Mouse (Mus musculus) G1E (cell line): ENCODE measurements at regions not wholly inside any gene's neighbourhood (a gene's known extent, or its start where the extent isn't known, plus 50 kb on each side); places are given as distances from the start of the nearest gene placed in this dataset.
"Not testable (repeated sequence)": the region's sequence is repeated elsewhere in the genome, so short reads cannot be mapped to it uniquely, and the experiment has no call there.

Source experiments
- ATAC-seq: 2 replicates; pipeline ENCODE4 v1.8.0; 2016; ENCODE audit warnings: mild to moderate bottlenecking; ENCODE audit not compliant: insufficient number of reproducible peaks, poor library complexity, low FRiP score, severe bottlenecking; ENCODE audit errors: extremely low read depth
- DNase-seq: peaks from one replicate; pipeline ENCODE4 v3.0.0; 2012; ENCODE audit warnings: low spot score
- H3K27me3 ChIP-seq: 2 replicates; pipeline ENCODE4 v1.6.1; 2012; ENCODE audit warnings: mild to moderate bottlenecking, low read length, inconsistent platforms; ENCODE audit not compliant: insufficient read depth
- H3K36me3 ChIP-seq: replicated peaks from 2 replicates; pipeline ENCODE3; 2012; ENCODE audit warnings: mild to moderate bottlenecking, inconsistent platforms
- H3K4me1 ChIP-seq: 2 replicates; pipeline ENCODE4 v1.6.1; 2012; ENCODE audit warnings: low read depth, low read length, inconsistent platforms, mixed read lengths; ENCODE audit not compliant: insufficient read depth
- H3K4me3 ChIP-seq: 2 replicates; pipeline ENCODE4 v1.5.1; 2012; ENCODE audit warnings: low read depth, mild to moderate bottlenecking, inconsistent platforms, low read length, moderate library complexity, mixed read lengths
- H3K9me3 ChIP-seq: replicated peaks from 2 replicates; pipeline ENCODE4 v1.6.1; 2012; ENCODE audit warnings: inconsistent platforms
- CTCF ChIP-seq: IDR thresholded peaks from 2 replicates; pipeline ENCODE4 v1.5.1; 2012; ENCODE audit warnings: low read depth, low read length, inconsistent platforms, mixed read lengths
- GATA1 ChIP-seq: IDR thresholded peaks from 2 replicates; pipeline ENCODE4 v1.6.1; 2012; ENCODE audit warnings: borderline replicate concordance, low read length, inconsistent platforms, mixed read lengths
- GATA2 ChIP-seq: IDR thresholded peaks from 2 replicates; pipeline ENCODE4 v1.6.1; 2012; ENCODE audit warnings: low read depth, low read length, inconsistent platforms, borderline replicate concordance
- POLR2AphosphoS5 ChIP-seq: IDR thresholded peaks from 2 replicates; pipeline ENCODE4 v1.6.1; 2012; ENCODE audit warnings: low read depth, low read length, inconsistent platforms; ENCODE audit not compliant: insufficient replicate concordance
- TAL1 ChIP-seq: conservative IDR thresholded peaks from 2 replicates; pipeline ENCODE4 v1.6.1; 2012; ENCODE audit warnings: low read depth, low read length, inconsistent platforms, mixed read lengths

- Histone ChIP-seq H3K27me3 (no peaks in the 10 kb centered on the region), H3K36me3 (no peaks in the 10 kb centered on the region), H3K4me1 (peaks cover 2% of the 10 kb centered on the region; the same call in 1 of the 2 replicates), H3K9me3 (no peaks in the 10 kb centered on the region), H3K4me3 (no peak overlapping the region)
- peak; percentile 8 for DNase-seq
- peak; percentile 97 for ATAC-seq
- TF ChIP-seq POLR2AphosphoS5 (no peak), TAL1 (no peak), GATA1 (no peak), CTCF (no peak), GATA2 (no peak)
These were observed 55.9 kb upstream of the Inpp4b start for GRCm38 (mm10) chr8:81286280-81287034.

DNA sequence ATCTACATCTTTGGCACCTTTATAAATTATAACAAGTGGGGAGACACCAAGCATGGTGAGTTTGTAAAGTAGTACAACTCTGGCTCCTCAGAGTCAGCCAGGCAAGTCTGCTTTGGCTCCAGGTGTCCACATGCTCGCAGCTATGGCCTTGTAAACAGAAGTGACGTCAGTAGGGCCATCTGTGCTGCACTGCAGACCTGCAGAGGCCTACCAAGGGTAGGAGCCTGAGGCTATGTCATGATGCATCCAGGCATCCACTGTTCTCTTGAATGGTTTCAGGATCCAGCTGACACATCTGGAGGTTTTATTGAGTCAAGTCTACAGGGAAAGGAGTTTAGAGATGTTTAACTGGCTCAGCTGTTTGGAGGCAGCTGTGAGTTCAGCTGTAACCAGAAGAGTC, 82.3 kb upstream of the Inpp4b start:
- DNase-seq (no peak), ATAC-seq (no peak)
- no peaks in the 10 kb centered on the region for H3K27me3 ChIP-seq
- no peak overlapping the region for H3K4me3 ChIP-seq
- no peak for TF ChIP-seq TAL1
- no peak for TF ChIP-seq CTCF
- TF ChIP-seq GATA2: no peak
- no peak for TF ChIP-seq POLR2AphosphoS5
- TF ChIP-seq GATA1: no peak
- no peaks in the 10 kb centered on the region for H3K9me3 ChIP-seq
- no peaks in the 10 kb centered on the region for H3K4me1 ChIP-seq
- H3K36me3 ChIP-seq: no peaks in the 10 kb centered on the region

DNA sequence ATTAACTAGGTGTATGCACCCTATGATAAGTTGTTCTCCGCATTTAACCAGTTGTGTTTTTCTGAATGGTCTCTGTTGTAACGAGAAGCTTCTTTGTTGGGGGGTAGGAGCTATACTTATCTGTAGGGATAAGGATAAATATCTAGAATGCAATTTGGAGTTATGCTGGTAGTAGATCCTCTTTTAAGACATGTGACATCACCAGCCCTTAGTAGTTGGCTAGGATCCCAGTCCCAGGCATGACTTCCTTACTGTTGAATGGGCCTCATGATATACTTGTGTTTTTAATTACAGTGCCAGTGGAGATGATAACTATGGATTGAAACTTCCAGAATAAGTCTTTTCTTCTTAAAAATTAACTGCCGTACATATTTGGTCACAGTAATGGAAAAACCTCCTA, 118.5 kb upstream of the Inpp4b start:
- Histone ChIP-seq H3K27me3 (no peaks in the 10 kb centered on the region), H3K36me3 (no peaks in the 10 kb centered on the region), H3K4me1 (no peaks in the 10 kb centered on the region), H3K4me3 (no peak overlapping the region), H3K9me3 (no peaks in the 10 kb centered on the region)
- no peak for DNase-seq
- no peak for ATAC-seq
- no peak for TF ChIP-seq GATA2
- no peak for TF ChIP-seq TAL1
- TF ChIP-seq POLR2AphosphoS5: no peak
- TF ChIP-seq CTCF: no peak
- no peak for TF ChIP-seq GATA1

- H3K36me3 ChIP-seq, H3K9me3 ChIP-seq, H3K4me3 ChIP-seq, ATAC-seq, H3K27me3 ChIP-seq, DNase-seq, H3K4me1 ChIP-seq: not testable (repeated sequence)
These were observed 155.1 kb upstream of the Inpp4b start for GRCm38 (mm10) chr8:81187061-81187790.

DNA sequence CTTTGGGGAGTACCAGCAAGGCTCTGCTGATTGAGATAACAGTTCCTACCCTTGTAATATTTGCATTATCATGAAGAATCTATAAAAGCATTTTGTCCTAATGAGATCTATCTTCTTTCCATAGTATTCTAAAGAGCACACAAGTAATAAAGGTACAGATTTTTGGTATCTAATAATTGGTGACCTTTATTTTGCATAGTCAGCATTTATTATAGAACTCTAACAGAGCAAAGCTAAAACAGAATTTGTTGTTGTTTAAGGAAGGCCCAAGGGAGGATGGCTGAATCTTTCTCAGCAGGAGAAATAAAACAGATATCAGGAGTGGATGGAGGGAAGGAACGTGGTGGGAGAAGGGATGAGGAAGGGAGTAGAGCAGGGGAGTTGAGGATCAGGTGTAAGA, 160.8 kb upstream of the Usp38 start:
- Histone ChIP-seq H3K4me1 (no peaks in the 10 kb centered on the region), H3K4me3 (no peak overlapping the region), H3K27me3 (no peaks in the 10 kb centered on the region), H3K9me3 (no peaks in the 10 kb centered on the region), H3K36me3 (no peaks in the 10 kb centered on the region)
- ATAC-seq (no peak), DNase-seq (no peak)
- TF ChIP-seq POLR2AphosphoS5 (no peak), GATA1 (no peak), TAL1 (no peak)

DNA sequence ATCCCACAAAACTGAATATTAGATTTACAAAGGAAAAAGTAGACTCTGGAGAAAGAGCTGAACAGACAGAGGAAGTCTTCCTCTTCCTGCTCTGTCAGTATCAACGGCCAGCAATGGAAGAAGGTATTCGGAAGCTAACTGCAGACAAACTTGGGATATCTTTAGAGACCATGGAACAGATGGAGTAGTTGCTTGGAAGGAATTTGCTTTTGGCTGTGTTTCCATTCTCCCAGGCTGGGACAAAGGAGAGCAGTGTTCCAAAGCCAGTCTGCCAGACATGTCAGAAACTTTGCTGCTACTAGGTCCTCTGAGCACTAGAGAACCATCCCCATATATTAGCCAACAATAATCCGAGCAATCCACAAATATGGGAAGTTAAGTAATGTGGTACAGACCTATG, 132.5 kb upstream of the Usp38 start:
- H3K9me3 ChIP-seq: no peaks in the 10 kb centered on the region
- TF ChIP-seq GATA1 (no peak), TAL1 (no peak), GATA2 (no peak), CTCF (no peak), POLR2AphosphoS5 (no peak)

More for the DNA sequence above, 132.5 kb upstream of the Usp38 start:
- DNase-seq (no peak), ATAC-seq (no peak)
- Histone ChIP-seq H3K4me1 (no peaks in the 10 kb centered on the region), H3K27me3 (no peaks in the 10 kb centered on the region), H3K4me3 (no peak overlapping the region), H3K36me3 (no peaks in the 10 kb centered on the region)
